Mouse (Mus musculus) C2C12 (cell line): ENCODE results near the gene Pfas.

Experiments used
- CEBPB ChIP-seq: IDR thresholded peaks from one replicate; pipeline ENCODE4 v1.6.1; 2011; ENCODE audit warnings: low read depth, mild to moderate bottlenecking, control low read depth, moderate library complexity
- CTCF ChIP-seq: IDR thresholded peaks from one replicate; pipeline ENCODE4 v1.5.1; 2011; ENCODE audit not compliant: control insufficient read depth, insufficient read depth, insufficient read length
- FOSL1 ChIP-seq: IDR thresholded peaks from one replicate; pipeline ENCODE4 v1.8.0; 2011; ENCODE audit warnings: mild to moderate bottlenecking, low read length; ENCODE audit not compliant: poor library complexity, insufficient read depth, severe bottlenecking
- MYOD1 ChIP-seq: IDR thresholded peaks from one replicate; pipeline ENCODE4 v1.6.1; 2011; ENCODE audit warnings: low read depth; ENCODE audit not compliant: control insufficient read depth, insufficient read length
- MYOG ChIP-seq: IDR thresholded peaks from one replicate; pipeline ENCODE4 v1.6.1; 2011; ENCODE audit not compliant: control insufficient read depth, insufficient read length; ENCODE audit errors: extremely low read depth
- USF1 ChIP-seq: IDR thresholded peaks from one replicate; pipeline ENCODE4 v1.6.1; 2011; ENCODE audit warnings: low read depth, mild to moderate bottlenecking, control low read depth, moderate library complexity

DNA sequence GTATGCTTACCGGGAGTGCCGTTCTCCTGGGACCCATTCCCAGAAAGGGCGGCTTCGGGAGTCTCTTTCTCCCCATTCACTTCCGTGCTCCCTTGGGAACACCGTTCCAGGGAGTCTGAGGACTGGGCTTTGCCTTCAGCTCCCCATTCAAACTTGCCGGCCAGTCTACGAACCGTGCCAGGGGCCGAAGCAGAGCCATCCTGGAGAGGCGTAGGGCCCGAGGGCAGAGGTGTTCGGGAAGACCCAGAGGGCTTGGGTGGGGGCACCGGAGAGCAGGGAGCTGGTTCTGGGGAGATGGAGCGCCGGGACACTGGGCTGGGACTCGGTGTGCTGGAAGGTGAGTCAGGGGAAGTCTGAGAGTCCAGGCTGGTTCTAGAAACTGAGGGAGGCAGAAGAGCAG is 53.9 kb downstream of the Pfas start:
- TF ChIP-seq CTCF (no peak), MYOD1 (no peak), USF1 (no peak), CEBPB (no peak), MYOG (no peak), FOSL1 (no peak)
